Comparison of ENCODE assay signal across 8 mouse cellular contexts in the genomic region with DNA sequence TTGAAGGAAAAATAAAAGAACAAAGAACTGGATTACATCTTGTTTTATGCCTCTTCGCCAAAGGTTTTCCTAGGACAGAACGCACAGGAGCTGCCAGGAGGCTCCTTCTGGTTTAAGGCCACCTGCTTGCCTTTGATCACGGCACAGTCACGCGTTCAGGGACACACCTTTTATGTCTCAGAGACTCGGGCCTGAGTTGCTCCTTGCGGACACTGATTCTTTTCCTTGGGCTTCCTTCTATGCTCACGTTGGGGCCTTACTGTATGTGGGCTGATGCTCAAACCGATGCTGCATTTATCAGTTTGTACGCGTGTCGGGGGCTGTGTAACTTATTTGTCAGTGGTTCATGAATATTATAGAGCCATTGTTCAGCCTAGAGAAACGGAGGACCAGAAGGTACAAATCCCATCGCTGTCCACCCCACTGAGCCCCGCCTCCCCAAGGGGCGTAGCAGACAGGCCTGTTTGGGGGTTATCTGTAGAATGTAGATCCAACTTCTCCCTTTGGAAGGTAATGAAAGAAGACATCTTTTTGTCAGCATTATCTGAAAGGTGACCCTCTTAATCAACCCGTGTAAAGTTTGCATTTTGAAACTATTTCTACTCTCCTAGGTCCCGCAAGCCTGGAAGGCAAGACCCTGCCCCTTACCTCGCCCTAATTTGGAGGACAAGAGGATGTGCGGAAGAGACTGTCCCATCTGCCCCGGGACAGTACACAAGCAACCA. TPM values are rescaled to one million over a fixed set of nuclear protein-coding genes. Genes with fewer than 3 reads are reported as not detected.
A peak's percentile ranks its signal among the peaks of the same experiment; 100 is the strongest.
DNase-seq lines count a peak whose midpoint lies in the region; ATAC-seq and TF ChIP-seq lines count a peak whose summit lies in the region.

No protein-coding gene starts in this region.

- TF ChIP-seq CTCF in gastrocnemius, adult 2 months (IDR thresholded peaks at IDR 0.05) = no peak
- TF ChIP-seq CTCF in C2C12 (IDR thresholded peaks at IDR 0.05; ENCODE audit: control insufficient read depth, insufficient read depth, insufficient read length) = no peak
- TF ChIP-seq CTCF in forebrain, postnatal 0 days (IDR thresholded peaks at IDR 0.05; ENCODE audit: low read depth) = no peak
- no peak for TF ChIP-seq CTCF in liver, embryonic 14.5 days (IDR thresholded peaks at IDR 0.05; ENCODE audit: low read depth)

- no peaks in the 10 kb centered on the region for H3K36me3 ChIP-seq in C2C12 (ENCODE audit: control insufficient read depth, insufficient read depth)
- H3K36me3 ChIP-seq in forebrain, postnatal 0 days (ENCODE audit: insufficient read depth) = no peaks in the 10 kb centered on the region
- H3K36me3 ChIP-seq in liver, embryonic 14.5 days (replicated peaks; ENCODE audit: control insufficient read depth, insufficient read depth, low read depth) = no peaks in the 10 kb centered on the region

- H3K4me1 ChIP-seq in forebrain, postnatal 0 days (ENCODE audit: insufficient read depth) = peaks cover 7% of the 10 kb centered on the region; the same call in 1 of the 2 replicates
- H3K4me1 ChIP-seq in liver, embryonic 14.5 days (replicated peaks; ENCODE audit: control insufficient read depth in 2 of 2, insufficient read depth in 2 of 2, low read length in 1 of 2) = no peaks in the 10 kb centered on the region

- no peak for ATAC-seq in forebrain, postnatal 0 days
- no peak for ATAC-seq in liver, embryonic 14.5 days (ENCODE audit: insufficient read depth)

- WGBS in forebrain, postnatal 0 days = 29% methylated on average over 21 of the region's 21 CpGs
- WGBS in liver, embryonic 14.5 days (ENCODE audit: insufficient replicate concordance) = 38% methylated on average over 21 of the region's 21 CpGs

- H3K79me2 ChIP-seq in C2C12 (ENCODE audit: control insufficient read depth, insufficient read depth) = no peaks in the 10 kb centered on the region

- H3ac ChIP-seq in C2C12 (ENCODE audit: control insufficient read depth, insufficient read length, low read depth) = peak overlapping the region; percentile 1

- no peak overlapping the region for H3K9ac ChIP-seq in forebrain, postnatal 0 days
- no peak overlapping the region for H3K9ac ChIP-seq in liver, embryonic 14.5 days (replicated peaks)

- no peaks in the 10 kb centered on the region for H3K79me3 ChIP-seq in C2C12 (ENCODE audit: low read depth)

- peak overlapping the region; percentile 76 for H3K4me3 ChIP-seq in gastrocnemius, adult 2 months
- no peak overlapping the region for H3K4me3 ChIP-seq in C2C12 (ENCODE audit: insufficient read depth, poor library complexity, severe bottlenecking)
- H3K4me3 ChIP-seq in forebrain, postnatal 0 days (ENCODE audit: low read depth, low read length) = peak overlapping the region; percentile 22
- peak overlapping the region in 1 of 2 experiments; percentile 38; a peak in 2 of 4 replicates for H3K4me3 ChIP-seq in liver, embryonic 14.5 days (ENCODE audit: insufficient read depth in 1 of 2, low read depth in 2 of 2, low read length in 2 of 2)

- no peak for TF ChIP-seq EP300 in liver, embryonic 14.5 days (IDR thresholded peaks at IDR 0.05; ENCODE audit: low read depth)

- no peaks in the 10 kb centered on the region for H3K9me3 ChIP-seq in forebrain, postnatal 0 days (ENCODE audit: low read length)
- H3K9me3 ChIP-seq in liver, embryonic 14.5 days (ENCODE audit: control insufficient read depth, low read length) = no peaks in the 10 kb centered on the region

- H3K27ac ChIP-seq in gastrocnemius, adult 2 months = peak overlapping the region; percentile 48
- H3K27ac ChIP-seq in forebrain, postnatal 0 days (ENCODE audit: low read depth, low read length) = no peak overlapping the region
- H3K27ac ChIP-seq in liver, embryonic 14.5 days = no peak overlapping the region

- intact Hi-C loops in gastrocnemius, adult 2 months (cut with DNase I) = no loop called here

- H3K27me3 ChIP-seq in C2C12 (ENCODE audit: control insufficient read depth, insufficient read depth, insufficient read length) = no peaks in the 10 kb centered on the region
- no peaks in the 10 kb centered on the region for H3K27me3 ChIP-seq in forebrain, postnatal 0 days (ENCODE audit: insufficient read depth, low read length)
- H3K27me3 ChIP-seq in liver, embryonic 14.5 days (ENCODE audit: control insufficient read depth, insufficient read depth, low read length) = no peaks in the 10 kb centered on the region

- H3K4me2 ChIP-seq in forebrain, postnatal 0 days (ENCODE audit: low read depth) = peak overlapping the region; percentile 53
- peak overlapping the region; percentile 65 for H3K4me2 ChIP-seq in liver, embryonic 14.5 days (ENCODE audit: low read depth)

- no peak for DNase-seq in gastrocnemius, adult 2 months
- no peak for DNase-seq in gastrocnemius, postnatal 25 days
- DNase-seq in forebrain, postnatal 0 days = no peak
- no peak for DNase-seq in liver, embryonic 14.5 days (ENCODE audit: low read depth in 3 of 3, low spot score in 3 of 3)
- no peak for DNase-seq in spleen, postnatal 14 days (ENCODE audit: low spot score in 2 of 2)
- no peak for DNase-seq in left cerebral cortex, adult 8-10 months (ENCODE audit: low spot score in 2 of 2)
- DNase-seq in frontal cortex, postnatal 25 days (ENCODE audit: low spot score in 2 of 2) = no peak

TF ChIP-seq in C2C12, 6 proteins besides CTCF, POLR2A, EP300 and RAD21:
- no peak for TF ChIP-seq USF1 (IDR thresholded peaks at IDR 0.05; ENCODE audit: low read depth)
- no peak for TF ChIP-seq FOSL1 (IDR thresholded peaks at IDR 0.05; ENCODE audit: insufficient read depth, low read length, poor library complexity, severe bottlenecking)
- TF ChIP-seq MAX (IDR thresholded peaks at IDR 0.05) = no peak
- no peak for TF ChIP-seq CEBPB (IDR thresholded peaks at IDR 0.05; ENCODE audit: low read depth)
- TF ChIP-seq MYOD1 (IDR thresholded peaks at IDR 0.05; ENCODE audit: control insufficient read depth, insufficient read length, low read depth) = no peak
- TF ChIP-seq MYOG (IDR thresholded peaks at IDR 0.05; ENCODE audit: control insufficient read depth, extremely low read depth, insufficient read length) = no peak

RNA-seq across cellular contexts. Expression of a gene that starts 0.8 kb away (rescaled TPM):
- total RNA-seq in gastrocnemius, adult 2 months (2021) = 1 to 10 TPM in 1 of 2 experiments, under 1 TPM in 1; 0.82 to 1.6 TPM
- under 1 TPM; 0.69 to 0.88 TPM for total RNA-seq in gastrocnemius, postnatal 25 days (2021)
- polyA plus RNA-seq in C2C12 (2012; fragmentation: generic; extraction: Trizol) = 0.48 TPM
- total RNA-seq in forebrain, postnatal 0 days (2014; rRNA removed) = 0.54 and 0.81 TPM in 2 replicates
- polyA plus RNA-seq in forebrain, postnatal 0 days (2015; fragmentation: Nextera tagmentation; extraction: Ambion mirVana) = 0.15 and 0.21 TPM in 2 replicates
- polyA plus RNA-seq in liver, embryonic 14.5 days (2012; rRNA removed) = 0.09 and 0.19 TPM in 2 replicates
- 0.11 and 0.17 TPM in 2 replicates for polyA plus RNA-seq in liver, embryonic 14.5 days (2014; fragmentation: Nextera tagmentation; extraction: Ambion mirVana)
- under 1 TPM; 0.16 to 0.87 (median 0.52) TPM for total RNA-seq in left cerebral cortex, adult 8-10 months (2022)
